Mouse (Mus musculus) myocyte (in vitro differentiated cells): Measurements from ENCODE around the gene Yap1.

Experiments
- CEBPB ChIP-seq: IDR thresholded peaks from 2 replicates; pipeline ENCODE4 v1.6.1; 2011; ENCODE audit warnings: mild to moderate bottlenecking, moderate library complexity; ENCODE audit not compliant: poor library complexity, insufficient read depth, severe bottlenecking
- E2F4 ChIP-seq: IDR thresholded peaks from one replicate; pipeline ENCODE4 v1.6.1; 2011; ENCODE audit warnings: mild to moderate bottlenecking, control low read depth, moderate library complexity; ENCODE audit not compliant: insufficient read depth
- MAX ChIP-seq: IDR thresholded peaks from one replicate; pipeline ENCODE4 v1.6.1; 2011; ENCODE audit warnings: low read depth, mild to moderate bottlenecking, control low read depth
- MYOD1 ChIP-seq, 3 experiments: IDR thresholded peaks; one replicate each; pipeline ENCODE4 v1.6.1; 2011; ENCODE audit warnings: control low read depth in 2 of 3, low read depth in 2 of 3, mild to moderate bottlenecking in 2 of 3, moderate library complexity in 1 of 3; ENCODE audit not compliant: insufficient read length in 2 of 3, control insufficient read depth in 1 of 3
- MYOG ChIP-seq, 3 experiments: IDR thresholded peaks; one replicate each; pipeline ENCODE4 v1.6.1; 2011; ENCODE audit warnings: control low read depth in 2 of 3, low read depth in 2 of 3, mild to moderate bottlenecking in 2 of 3; ENCODE audit not compliant: insufficient read length in 2 of 3, control insufficient read depth in 1 of 3, insufficient read depth in 1 of 3
- POLR2A ChIP-seq: IDR thresholded peaks from one replicate; pipeline ENCODE4 v1.6.1; 2011; ENCODE audit warnings: low read depth, mild to moderate bottlenecking, control low read depth, moderate library complexity; ENCODE audit not compliant: insufficient read length
- POLR2AphosphoS2 ChIP-seq: IDR thresholded peaks from one replicate; pipeline ENCODE4 v1.6.1; 2011; ENCODE audit warnings: low read depth, control low read depth; ENCODE audit not compliant: insufficient read length
- REST ChIP-seq: IDR thresholded peaks from one replicate; pipeline ENCODE4 v1.6.1; 2011; ENCODE audit warnings: mild to moderate bottlenecking, control low read depth, moderate library complexity; ENCODE audit not compliant: insufficient read depth, insufficient read length
- TCF12 ChIP-seq: IDR thresholded peaks from one replicate; pipeline ENCODE4 v1.6.1; 2011; ENCODE audit warnings: mild to moderate bottlenecking, control low read depth; ENCODE audit not compliant: poor library complexity, insufficient read depth, severe bottlenecking
- TCF3 ChIP-seq: IDR thresholded peaks from one replicate; pipeline ENCODE4 v1.6.1; 2011; ENCODE audit warnings: low read depth, control low read depth; ENCODE audit not compliant: insufficient read length
- USF1 ChIP-seq: IDR thresholded peaks from one replicate; pipeline ENCODE4 v1.6.1; 2011; ENCODE audit warnings: low read depth, mild to moderate bottlenecking, control low read depth, moderate library complexity

- TF ChIP-seq CEBPB (no peak), USF1 (no peak), POLR2A (peak; percentile 31), MAX (no peak), MYOD1 (IDR thresholded peaks at IDR 0.05; ENCODE audit: control insufficient read depth in 1 of 3, insufficient read length in 2 of 3, low read depth in 2 of 3) (no peak), E2F4 (no peak), POLR2AphosphoS2 (no peak), TCF3 (no peak), MYOG (IDR thresholded peaks at IDR 0.05; ENCODE audit: control insufficient read depth in 1 of 3, insufficient read depth in 1 of 3, insufficient read length in 2 of 3, low read depth in 2 of 3) (no peak), TCF12 (no peak), REST (no peak)
Measured at GRCm38 (mm10) chr9:8003301-8004271, 810 bp downstream of the Yap1 start.
